Mouse (Mus musculus): ENCODE measurements around the gene Acta2. TPM values are rescaled to one million over a fixed set of nuclear protein-coding genes. Genes with fewer than 3 reads are reported as not detected.

Gene Acta2
- 1,110 and 1,204 TPM in 2 replicates for polyA plus RNA-seq (2015; fragmentation: Nextera tagmentation; extraction: Ambion mirVana)

DNA sequence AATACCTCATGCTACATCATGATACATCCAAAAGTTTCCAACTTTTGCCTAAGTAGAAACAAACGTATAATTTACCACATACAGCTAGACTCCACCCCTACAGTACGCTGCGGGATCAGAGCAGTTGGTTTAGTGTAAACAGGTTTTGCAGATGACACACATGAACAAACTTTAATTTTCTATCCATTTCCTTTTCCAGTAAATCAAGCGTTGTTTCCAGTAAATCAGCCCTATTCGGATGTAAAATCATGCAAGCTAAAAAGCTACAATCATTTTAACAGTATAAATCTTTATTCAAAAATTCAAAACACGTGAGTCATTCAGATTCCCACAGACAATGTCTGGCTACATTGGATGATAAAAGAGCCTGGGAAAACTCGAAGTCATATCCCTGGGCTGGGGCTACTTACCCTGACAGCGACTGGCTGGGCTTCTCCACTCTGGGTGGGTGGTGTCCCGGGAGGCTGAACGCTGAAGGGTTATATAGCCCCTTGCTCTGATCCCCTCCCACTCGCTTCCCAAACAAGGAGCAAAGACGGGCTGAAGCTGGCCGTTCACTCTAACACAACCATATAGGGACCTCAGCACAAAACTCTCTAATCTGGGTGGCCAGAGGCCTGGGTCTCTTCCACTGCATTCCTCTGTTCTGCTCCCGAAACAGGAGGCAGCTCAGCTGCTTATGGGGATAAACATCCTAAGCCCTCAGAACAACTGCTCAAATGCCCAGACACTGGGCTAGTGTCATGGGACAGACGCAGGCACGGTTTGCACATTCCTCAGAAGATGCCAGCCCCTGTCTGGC, at the start of gene Acta2:
Gene Acta2, minus strand, starts transcription at position 711 of the 802 bp plus-strand sequence.
- Histone ChIP-seq H3K4me3 (peak within 1 kb of the TSS; percentile 59), H3K9me3 (no peaks in the 10 kb centered on the region), H3K27me3 (replicated peaks) (peaks cover 42% of the 10 kb centered on the region), H3K36me3 (peaks cover 17% of the 10 kb centered on the region), H3K9ac (peak within 1 kb of the TSS; percentile 81), H3K4me1 (peaks cover 30% of the 10 kb centered on the region), H3K27ac (replicated peaks) (peak within 1 kb of the TSS; percentile 81), H3K4me2 (peak within 1 kb of the TSS; percentile 70)
- 24% methylated on average over 16 of the region's 16 CpGs for WGBS
- ATAC-seq (ENCODE audit: extremely low read depth, insufficient number of reproducible peaks, low FRiP score, low TSS enrichment) = peak; percentile 75; the same call in 1 of the 2 replicates

DNA sequence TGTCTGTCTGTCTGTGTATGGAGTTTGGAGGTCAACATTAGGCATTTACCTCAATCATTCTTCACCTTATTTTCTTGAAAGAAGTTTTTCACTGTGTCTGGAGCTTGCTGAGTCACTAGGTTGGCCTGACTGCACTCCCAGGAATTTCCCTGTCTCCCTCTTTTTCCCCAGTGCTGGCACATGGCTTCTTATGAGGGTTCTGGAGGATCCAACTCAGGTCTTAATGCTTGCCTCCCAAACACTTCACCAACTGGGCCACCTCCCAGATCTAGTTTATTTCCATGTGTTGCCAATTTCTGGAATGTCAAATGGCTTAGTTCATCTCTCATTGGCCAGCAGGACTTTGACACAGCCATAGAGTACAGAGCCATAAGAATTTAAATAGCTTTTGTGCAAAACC, 49.5 kb upstream of the Acta2 start:
- Histone ChIP-seq H3K27me3 (replicated peaks) (no peaks in the 10 kb centered on the region), H3K9ac (no peak overlapping the region), H3K36me3 (no peaks in the 10 kb centered on the region), H3K9me3 (no peaks in the 10 kb centered on the region), H3K4me2 (no peak overlapping the region), H3K4me1 (peaks cover under 1% of the 10 kb centered on the region), H3K27ac (replicated peaks) (no peak overlapping the region), H3K4me3 (no peak overlapping the region)
- ATAC-seq (ENCODE audit: extremely low read depth, insufficient number of reproducible peaks, low FRiP score, low TSS enrichment) = no peak

DNA sequence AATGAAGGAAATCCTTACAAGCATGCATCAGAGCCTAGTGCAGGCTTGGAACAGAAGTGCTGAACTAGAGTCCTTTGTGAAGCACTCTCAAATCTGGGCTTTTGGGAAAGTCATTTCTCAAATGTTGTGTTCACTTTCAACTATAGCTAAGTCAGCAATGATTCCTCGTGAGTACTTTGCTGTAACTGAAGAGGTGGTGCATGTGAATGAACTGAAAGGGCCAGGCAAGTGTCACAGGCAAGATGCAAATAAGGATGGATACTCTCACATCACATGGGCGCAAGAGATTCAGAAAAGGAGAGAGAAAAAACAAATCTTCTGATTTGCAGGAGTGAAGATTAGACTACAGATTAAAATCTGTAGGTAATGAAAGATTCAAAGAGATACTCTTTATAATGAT, 45.0 kb upstream of the Acta2 start:
- H3K36me3 ChIP-seq = no peaks in the 10 kb centered on the region
- WGBS = 76% methylated on average over 2 of the region's 2 CpGs
- ATAC-seq (ENCODE audit: extremely low read depth, insufficient number of reproducible peaks, low FRiP score, low TSS enrichment) = no peak
- H3K27ac ChIP-seq (replicated peaks) = no peak overlapping the region
- no peaks in the 10 kb centered on the region; the same call in 1 of the 2 replicates for H3K27me3 ChIP-seq (replicated peaks)
- H3K9ac ChIP-seq = no peak overlapping the region
- no peak overlapping the region for H3K4me3 ChIP-seq
- no peaks in the 10 kb centered on the region for H3K9me3 ChIP-seq
- H3K4me1 ChIP-seq = peaks cover 13% of the 10 kb centered on the region
- H3K4me2 ChIP-seq = no peak overlapping the region

DNA sequence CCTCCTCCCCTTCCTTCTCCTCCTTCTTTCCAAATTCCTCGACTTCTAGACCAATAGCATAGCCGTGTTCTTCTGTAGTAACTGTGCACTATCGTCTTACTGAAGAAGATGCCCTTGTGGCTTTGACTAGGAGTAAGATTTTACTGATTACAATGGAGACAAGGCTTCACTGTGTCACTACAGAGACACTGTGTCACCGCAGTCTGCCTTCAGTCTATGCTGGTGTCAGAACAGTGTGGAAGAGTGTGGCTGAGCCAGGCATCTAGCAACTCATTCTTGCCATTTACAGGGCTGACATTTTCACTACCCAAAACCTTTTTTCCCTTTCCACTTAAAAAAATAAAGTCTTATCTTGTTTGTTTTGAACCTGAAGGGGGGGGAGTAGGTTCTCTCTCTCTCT, 43.8 kb upstream of the Acta2 start:
- Histone ChIP-seq H3K9ac (no peak overlapping the region), H3K4me2 (no peak overlapping the region), H3K4me3 (no peak overlapping the region), H3K4me1 (peaks cover 13% of the 10 kb centered on the region), H3K27ac (replicated peaks) (no peak overlapping the region), H3K9me3 (no peaks in the 10 kb centered on the region), H3K27me3 (replicated peaks) (no peaks in the 10 kb centered on the region; the same call in 1 of the 2 replicates), H3K36me3 (no peaks in the 10 kb centered on the region)
- ATAC-seq (ENCODE audit: extremely low read depth, insufficient number of reproducible peaks, low FRiP score, low TSS enrichment) = no peak
- WGBS = 46% methylated on average over 4 of the region's 4 CpGs

DNA sequence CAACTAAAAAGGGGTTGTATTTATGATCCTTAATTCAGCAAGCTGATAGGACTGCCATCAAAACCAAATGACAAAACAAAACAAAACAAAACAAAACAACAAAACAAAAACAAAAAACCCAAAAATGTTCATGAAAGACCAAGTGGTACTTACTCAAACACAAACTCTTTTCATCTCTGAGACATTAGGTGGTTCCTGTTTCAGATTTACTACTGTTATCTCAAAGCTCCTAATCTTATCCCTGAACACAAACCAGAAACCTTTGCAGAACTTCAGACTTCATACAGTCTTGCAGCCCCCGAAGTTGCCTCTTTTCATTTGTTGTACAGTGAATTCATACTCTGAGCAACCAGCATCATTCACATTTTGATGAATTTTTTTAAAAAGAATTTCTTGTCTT, 43.1 kb upstream of the Acta2 start:
- no peaks in the 10 kb centered on the region for H3K9me3 ChIP-seq
- 30% methylated on average over 1 of the region's 1 CpGs for WGBS
- H3K36me3 ChIP-seq = no peaks in the 10 kb centered on the region
- peaks cover 13% of the 10 kb centered on the region for H3K4me1 ChIP-seq
- H3K27me3 ChIP-seq (replicated peaks) = no peaks in the 10 kb centered on the region; the same call in 1 of the 2 replicates
- H3K4me2 ChIP-seq = no peak overlapping the region
- no peak overlapping the region for H3K27ac ChIP-seq (replicated peaks)
- no peak for ATAC-seq (ENCODE audit: extremely low read depth, insufficient number of reproducible peaks, low FRiP score, low TSS enrichment)
- H3K9ac ChIP-seq = no peak overlapping the region
- H3K4me3 ChIP-seq = no peak overlapping the region

DNA sequence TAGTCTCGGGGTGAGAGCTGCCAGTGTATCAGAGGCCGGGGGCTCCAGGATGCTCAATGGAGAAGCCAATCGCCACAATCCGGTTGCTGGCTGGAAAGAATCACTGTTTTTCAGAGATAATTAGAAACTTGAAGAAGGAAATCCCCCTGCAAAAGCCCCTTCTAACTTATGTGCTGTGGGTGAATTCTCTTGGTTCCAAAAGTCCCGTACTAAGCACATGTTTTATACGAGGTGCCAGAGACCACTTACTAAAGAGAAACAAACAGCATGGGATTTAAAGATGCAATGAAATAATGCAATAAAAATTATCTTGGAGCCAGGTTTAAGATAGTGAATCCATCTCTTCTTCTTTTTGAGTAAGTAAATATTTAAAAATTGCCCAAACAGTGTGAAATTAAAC, 40.1 kb upstream of the Acta2 start:
- Histone ChIP-seq H3K9me3 (no peaks in the 10 kb centered on the region), H3K27me3 (replicated peaks) (peaks cover 16% of the 10 kb centered on the region), H3K4me3 (no peak overlapping the region), H3K36me3 (no peaks in the 10 kb centered on the region), H3K27ac (replicated peaks) (no peak overlapping the region), H3K4me1 (peaks cover 20% of the 10 kb centered on the region), H3K9ac (no peak overlapping the region), H3K4me2 (no peak overlapping the region)
- 59% methylated on average over 6 of the region's 6 CpGs for WGBS
- ATAC-seq (ENCODE audit: extremely low read depth, insufficient number of reproducible peaks, low FRiP score, low TSS enrichment) = no peak

DNA sequence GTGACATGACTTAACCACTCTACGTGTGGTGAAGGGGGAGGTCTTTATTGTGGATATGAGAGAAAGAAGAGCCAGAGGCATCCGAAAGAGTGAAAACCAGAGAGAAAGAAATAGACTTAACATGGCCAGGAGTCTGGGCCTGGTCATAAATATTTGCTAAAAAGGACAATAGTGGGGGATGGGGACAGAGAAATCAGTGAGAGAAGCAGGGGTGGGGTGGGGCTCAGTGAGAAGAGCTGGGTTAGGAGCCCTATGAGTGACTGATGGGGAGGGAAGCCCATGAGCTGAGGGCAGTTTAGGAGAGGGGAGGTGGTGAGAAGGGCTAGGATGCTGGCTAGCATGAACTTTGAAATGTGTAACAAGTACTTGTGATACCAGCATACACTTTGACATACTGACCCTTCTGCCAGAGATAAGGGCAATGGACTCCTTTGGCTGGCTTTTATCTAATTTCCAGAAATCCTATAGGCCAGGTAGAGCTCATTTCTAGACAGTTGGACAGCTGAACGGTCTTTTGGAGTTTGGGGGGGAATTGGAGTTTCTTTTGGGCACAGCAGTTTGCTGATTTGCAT, 38.1 kb upstream of the Acta2 start:
- Histone ChIP-seq H3K9ac (no peak overlapping the region), H3K4me1 (peaks cover 13% of the 10 kb centered on the region), H3K27ac (replicated peaks) (no peak overlapping the region), H3K36me3 (no peaks in the 10 kb centered on the region), H3K27me3 (replicated peaks) (peaks cover 19% of the 10 kb centered on the region), H3K4me3 (no peak overlapping the region), H3K4me2 (no peak overlapping the region), H3K9me3 (no peaks in the 10 kb centered on the region)
- ATAC-seq (ENCODE audit: extremely low read depth, insufficient number of reproducible peaks, low FRiP score, low TSS enrichment) = no peak
- 65% methylated on average over 3 of the region's 3 CpGs for WGBS

DNA sequence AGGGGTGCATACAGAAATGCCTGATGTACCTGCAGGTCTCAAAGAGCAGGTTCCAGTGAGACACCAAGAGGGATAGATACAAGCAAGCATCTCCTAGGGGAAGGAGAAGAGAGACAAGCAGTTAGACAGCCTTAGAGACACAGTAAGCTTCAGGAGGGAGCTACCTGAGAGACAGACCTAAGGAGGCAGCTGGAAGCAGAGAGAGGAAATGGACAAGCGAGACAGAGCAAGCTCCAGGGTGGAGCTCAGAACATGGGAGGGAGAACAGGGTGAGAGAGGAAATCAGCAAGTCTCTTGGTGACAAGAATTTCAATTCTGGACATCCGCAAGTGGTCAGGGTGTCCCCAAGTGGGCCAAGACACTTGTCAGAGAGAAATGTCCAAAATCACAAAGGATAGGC, 37.3 kb upstream of the Acta2 start:
- Histone ChIP-seq H3K4me3 (no peak overlapping the region), H3K36me3 (no peaks in the 10 kb centered on the region), H3K27ac (replicated peaks) (no peak overlapping the region), H3K9ac (no peak overlapping the region), H3K4me2 (no peak overlapping the region), H3K4me1 (peaks cover 13% of the 10 kb centered on the region), H3K9me3 (no peaks in the 10 kb centered on the region), H3K27me3 (replicated peaks) (peaks cover 19% of the 10 kb centered on the region)
- WGBS = 64% methylated on average over 2 of the region's 2 CpGs
- no peak for ATAC-seq (ENCODE audit: extremely low read depth, insufficient number of reproducible peaks, low FRiP score, low TSS enrichment)

DNA sequence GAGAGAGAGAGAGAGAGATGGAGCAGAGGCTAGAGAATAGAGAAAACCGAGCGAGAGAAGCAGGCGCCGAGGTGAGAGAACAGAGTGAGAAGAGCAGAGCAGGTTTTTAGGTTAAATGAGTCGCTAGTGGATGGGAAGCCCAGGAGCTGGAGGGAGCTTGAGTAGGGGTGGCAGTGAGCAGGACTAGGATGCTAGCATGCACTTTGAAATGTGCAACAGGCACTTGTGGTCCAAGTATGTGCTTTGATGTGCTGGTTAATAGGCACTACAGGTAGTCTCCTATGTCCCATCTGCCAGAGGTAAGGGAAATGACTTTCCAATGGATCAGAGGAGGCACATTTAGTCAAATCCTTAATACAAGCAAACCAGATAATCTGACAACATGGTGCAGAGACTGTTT, 36.6 kb upstream of the Acta2 start:
- Histone ChIP-seq H3K4me3 (no peak overlapping the region), H3K4me2 (no peak overlapping the region), H3K36me3 (no peaks in the 10 kb centered on the region), H3K4me1 (peaks cover 13% of the 10 kb centered on the region), H3K9ac (no peak overlapping the region), H3K9me3 (no peaks in the 10 kb centered on the region), H3K27me3 (replicated peaks) (peaks cover 19% of the 10 kb centered on the region), H3K27ac (replicated peaks) (no peak overlapping the region)
- ATAC-seq (ENCODE audit: extremely low read depth, insufficient number of reproducible peaks, low FRiP score, low TSS enrichment) = no peak
- 62% methylated on average over 5 of the region's 5 CpGs for WGBS

DNA sequence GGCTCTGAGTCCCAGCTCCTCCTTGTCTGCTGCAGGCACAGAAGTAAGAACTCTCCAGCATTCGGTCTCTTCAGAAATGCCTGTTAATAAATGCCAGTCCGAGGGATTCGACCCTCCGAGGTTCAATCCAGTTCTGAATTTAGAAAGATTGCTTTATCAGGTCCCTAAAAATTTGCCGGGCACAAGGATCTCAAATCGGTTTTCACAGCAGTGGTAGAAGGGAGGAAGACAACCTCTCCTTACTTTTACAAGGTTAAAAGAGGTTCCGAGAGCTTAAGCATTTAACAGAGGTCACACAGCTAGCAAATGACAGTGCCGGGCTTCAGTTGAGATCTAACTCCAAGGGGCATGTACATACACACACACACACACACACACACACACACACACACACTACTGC, 36.0 kb upstream of the Acta2 start:
- 51% methylated on average over 8 of the region's 8 CpGs for WGBS
- Histone ChIP-seq H3K4me2 (peak overlapping the region; percentile 90), H3K27ac (replicated peaks) (no peak overlapping the region), H3K9me3 (no peaks in the 10 kb centered on the region), H3K36me3 (no peaks in the 10 kb centered on the region), H3K27me3 (replicated peaks) (peaks cover 20% of the 10 kb centered on the region), H3K4me1 (peaks cover 13% of the 10 kb centered on the region), H3K9ac (peak overlapping the region; percentile 77), H3K4me3 (peak overlapping the region; percentile 62)
- no peak for ATAC-seq (ENCODE audit: extremely low read depth, insufficient number of reproducible peaks, low FRiP score, low TSS enrichment)

DNA sequence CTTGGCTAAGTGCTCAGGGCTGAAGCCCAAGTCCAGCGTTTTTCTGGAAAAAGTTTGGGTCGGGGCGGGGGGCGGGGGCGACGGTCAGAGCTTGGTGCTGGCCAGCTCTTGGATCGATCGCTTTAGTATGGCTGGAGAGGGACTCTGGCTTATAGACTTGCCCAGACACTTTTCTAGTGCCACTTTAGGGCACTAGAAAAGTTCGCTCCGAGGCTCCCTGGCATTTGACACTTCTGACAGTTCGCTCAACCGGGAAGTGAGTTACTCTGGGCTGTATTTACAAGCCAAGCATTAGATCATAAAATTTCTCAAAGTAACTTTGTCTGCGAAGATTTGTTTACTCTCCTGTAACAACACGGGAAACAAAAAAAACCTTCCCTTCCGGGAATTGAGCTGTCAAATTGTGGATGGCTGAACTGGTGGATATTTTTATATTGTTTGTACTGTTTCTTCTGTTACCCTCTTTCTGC, 35.5 kb upstream of the Acta2 start:
- H3K4me3 ChIP-seq = peak overlapping the region; percentile 62
- no peak for ATAC-seq (ENCODE audit: extremely low read depth, insufficient number of reproducible peaks, low FRiP score, low TSS enrichment)
- 12% methylated on average over 15 of the region's 15 CpGs for WGBS
- peaks cover 13% of the 10 kb centered on the region for H3K4me1 ChIP-seq
- peak overlapping the region; percentile 77 for H3K9ac ChIP-seq
- no peak overlapping the region for H3K27ac ChIP-seq (replicated peaks)
- no peaks in the 10 kb centered on the region for H3K36me3 ChIP-seq
- H3K27me3 ChIP-seq (replicated peaks) = peaks cover 23% of the 10 kb centered on the region
- H3K4me2 ChIP-seq = peak overlapping the region; percentile 90
- H3K9me3 ChIP-seq = no peaks in the 10 kb centered on the region

Data from heart, embryonic 13.5 days (tissue).